Mouse (Mus musculus): ENCODE results near the gene Psme2.

Gene Psme2

DNA sequence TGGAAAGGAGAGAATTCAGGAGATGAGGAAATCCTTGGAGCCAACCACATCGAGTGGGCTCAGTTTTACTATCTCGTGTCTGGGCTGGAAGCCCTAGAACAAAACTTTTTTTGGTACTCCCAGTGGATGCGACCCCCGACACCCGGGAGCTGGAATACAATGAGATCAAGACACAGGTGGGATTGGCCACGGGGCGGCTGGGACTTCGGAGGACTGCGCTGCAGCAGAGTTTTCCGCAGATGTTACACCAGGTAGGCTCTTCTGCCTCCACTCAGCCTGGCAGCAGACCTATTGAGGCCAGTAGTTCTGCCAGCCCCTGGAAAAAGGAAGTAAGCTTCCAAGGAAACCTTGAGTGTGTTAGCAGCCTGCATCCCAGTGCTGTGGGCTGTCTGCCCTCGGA lies 27.7 kb downstream of the Psme2 start:
- no peak for DNase-seq

GRCm38 (mm10) chr14:55561860-55562259 lies 29.1 kb downstream of the Psme2 start:
- no peak for DNase-seq

GRCm38 (mm10) chr14:55560202-55561073 lies 30.5 kb downstream of the Psme2 start, which contains the start of gene A730061H03Rik:
TSS of gene A730061H03Rik (minus strand) at chr14:55560406.
- DNase-seq = peak; percentile 96

DNA sequence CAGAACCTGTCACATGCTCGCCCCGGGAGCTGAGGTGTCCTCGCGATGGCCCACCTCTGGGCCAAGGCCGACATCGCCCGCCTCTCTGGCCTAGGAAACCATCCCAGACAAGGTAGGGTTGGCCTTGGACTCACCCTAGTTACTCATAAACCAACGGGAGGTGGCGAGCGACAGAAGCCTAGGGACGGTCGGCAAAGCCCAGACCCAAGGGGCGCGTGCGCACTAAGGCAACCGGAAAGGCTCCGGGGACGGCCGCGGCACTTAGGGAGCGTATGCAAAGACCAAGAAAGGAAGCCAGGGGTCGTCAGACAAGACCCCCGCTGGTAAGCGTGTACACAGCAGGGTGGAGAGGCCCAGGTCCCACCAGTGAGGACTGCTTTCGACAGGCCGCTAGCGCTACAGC lies 31.1 kb downstream of the Psme2 start, which contains the start of gene Dcaf11:
TSS of gene Dcaf11 (plus strand) at position 208 of the 403 bp plus-strand sequence.
- peak; percentile 88 for DNase-seq

DNA sequence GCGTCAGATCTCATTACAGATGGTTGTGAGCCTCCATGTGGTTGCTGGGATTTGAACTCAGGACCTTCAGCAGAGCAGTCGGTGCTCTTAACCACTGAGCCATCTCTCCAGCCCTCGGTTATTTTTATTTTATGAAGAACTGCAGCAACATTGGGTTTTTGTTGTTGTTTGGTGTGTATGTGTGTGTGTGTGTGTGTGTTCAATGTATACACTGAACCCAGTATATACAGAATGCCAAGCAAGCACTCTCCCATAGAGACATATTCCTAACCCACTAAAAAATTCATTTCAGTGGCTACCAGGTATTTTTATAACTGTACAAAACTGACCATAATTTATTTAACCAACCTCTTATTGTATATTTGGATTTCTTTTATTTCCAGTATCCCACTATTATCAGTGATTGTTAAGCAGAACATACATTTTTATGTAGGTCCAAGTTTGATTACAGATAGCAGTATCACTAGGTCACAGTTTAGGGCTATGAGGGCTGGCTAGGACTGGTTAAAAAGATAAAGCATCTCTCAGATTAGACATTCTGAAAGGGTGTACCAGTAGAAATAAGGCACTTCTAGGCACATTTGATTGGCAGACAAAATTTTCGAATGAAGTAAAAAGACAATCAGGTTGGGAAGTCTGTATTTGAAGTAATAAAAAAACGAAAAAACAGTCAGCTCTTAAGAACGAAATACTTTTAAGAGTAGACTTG lies 32.0 kb downstream of the Psme2 start:
- DNase-seq = no peak

- DNase-seq = no peak
Observed at GRCm38 (mm10) chr14:55557587-55557986, 33.3 kb downstream of the Psme2 start.

- DNase-seq = peak; percentile 74
Observed at GRCm38 (mm10) chr14:55557003-55557402, 33.9 kb downstream of the Psme2 start.

DNA sequence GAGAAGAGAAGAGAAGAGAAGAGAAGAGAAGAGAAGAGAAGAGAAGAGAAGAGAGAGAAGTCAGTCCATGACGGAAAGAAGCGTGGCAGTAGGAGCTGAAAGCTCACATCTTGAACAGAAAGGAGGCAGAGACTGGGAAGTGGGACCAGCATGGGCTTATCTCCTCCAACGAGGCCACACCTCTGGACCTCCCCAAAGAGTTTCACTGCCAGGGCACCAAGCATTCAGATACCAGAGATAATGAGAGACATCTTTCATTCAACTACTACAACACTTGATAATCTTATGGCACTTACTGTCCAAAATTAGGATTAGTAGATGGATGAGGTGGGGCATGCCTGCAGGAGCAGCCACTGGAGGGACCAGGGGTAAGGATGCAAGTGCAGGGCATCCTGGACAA lies 35.1 kb downstream of the Psme2 start:
- DNase-seq = no peak

GRCm38 (mm10) chr14:55554635-55555034 lies 36.3 kb downstream of the Psme2 start:
- no peak for DNase-seq

DNA sequence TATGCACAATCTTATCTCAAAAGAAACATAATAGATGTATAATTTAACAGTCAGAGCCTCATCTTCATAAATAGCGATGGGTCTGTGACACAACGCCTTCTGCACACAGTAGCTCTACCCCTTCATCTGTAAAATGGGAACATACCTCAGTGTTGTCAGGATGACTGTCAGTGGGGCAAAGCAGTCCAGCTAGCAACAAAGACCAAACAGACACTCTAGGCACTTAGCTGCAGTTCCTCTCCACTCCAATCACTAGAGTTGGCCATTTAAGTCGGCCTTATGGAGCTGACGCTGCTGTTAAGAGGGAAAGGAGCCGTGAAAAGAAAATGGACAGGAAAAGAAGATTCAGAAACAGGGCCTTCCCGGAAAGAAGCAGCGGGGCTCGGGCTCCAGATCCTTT lies 39.1 kb downstream of the Psme2 start:
- no peak for DNase-seq

DNA sequence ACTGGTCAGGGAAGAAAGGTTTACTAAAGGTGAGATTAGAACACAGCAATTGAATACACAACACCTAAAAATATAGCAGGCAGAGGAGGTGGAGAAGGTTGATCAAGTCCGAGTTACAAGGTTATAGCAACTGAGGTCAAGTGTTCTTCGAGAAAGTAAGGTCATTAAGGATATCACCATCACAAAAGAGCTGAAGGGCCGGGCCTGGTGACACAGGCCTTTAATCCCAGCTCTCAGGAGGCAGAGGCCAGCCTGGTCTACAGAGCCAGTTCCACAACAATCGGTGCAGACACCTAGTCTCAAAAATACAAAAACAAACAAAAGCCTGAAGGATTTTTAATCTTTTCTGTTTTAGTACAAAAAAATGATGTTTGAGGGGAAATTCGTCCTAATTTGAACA lies 39.6 kb downstream of the Psme2 start:
- DNase-seq = no peak

GRCm38 (mm10) chr14:55550191-55550590 lies 40.7 kb downstream of the Psme2 start:
- DNase-seq = no peak

- peak; percentile 31 for DNase-seq
Observed at GRCm38 (mm10) chr14:55544334-55544733, 46.6 kb downstream of the Psme2 start.

DNA sequence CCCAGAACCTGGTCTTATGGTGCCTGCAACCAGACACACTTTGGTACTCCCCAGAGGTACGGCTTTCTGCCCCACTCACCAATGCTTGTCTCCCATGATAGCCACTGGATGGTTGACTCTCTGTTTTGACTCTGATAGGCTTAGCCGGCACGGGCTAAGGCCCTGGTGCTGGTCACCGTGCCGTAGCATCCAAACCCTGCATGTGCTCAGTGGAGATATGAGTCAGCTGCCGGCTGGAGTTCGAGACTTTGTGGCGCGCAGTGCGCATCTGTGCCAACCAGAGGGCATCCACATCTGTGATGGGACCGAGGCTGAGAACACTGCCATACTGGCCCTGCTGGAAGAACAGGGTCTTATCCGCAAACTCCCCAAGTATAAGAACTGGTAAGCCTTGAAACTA lies 48.6 kb downstream of the Psme2 start:
- no peak for DNase-seq

- DNase-seq = peak; percentile 85
Observed at GRCm38 (mm10) chr14:55540787-55541321, 50.1 kb downstream of the Psme2 start.

GRCm38 (mm10) chr14:55540067-55540786 lies 50.7 kb downstream of the Psme2 start, which contains the start of gene Pck2:
TSS of gene Pck2 (plus strand) at chr14:55540266.
- DNase-seq = peak; percentile 55
